Mouse (Mus musculus) right cerebral cortex, adult 2 months (tissue): ENCODE measurements around the gene Olfr954.

ENCODE experiments used
- DNase-seq, 2 experiments: peaks; one replicate each; pipeline ENCODE4 v3.0.0; 2021 to 2022; ENCODE audit warnings: low spot score in 2 of 2

Olfr954 gene

DNA sequence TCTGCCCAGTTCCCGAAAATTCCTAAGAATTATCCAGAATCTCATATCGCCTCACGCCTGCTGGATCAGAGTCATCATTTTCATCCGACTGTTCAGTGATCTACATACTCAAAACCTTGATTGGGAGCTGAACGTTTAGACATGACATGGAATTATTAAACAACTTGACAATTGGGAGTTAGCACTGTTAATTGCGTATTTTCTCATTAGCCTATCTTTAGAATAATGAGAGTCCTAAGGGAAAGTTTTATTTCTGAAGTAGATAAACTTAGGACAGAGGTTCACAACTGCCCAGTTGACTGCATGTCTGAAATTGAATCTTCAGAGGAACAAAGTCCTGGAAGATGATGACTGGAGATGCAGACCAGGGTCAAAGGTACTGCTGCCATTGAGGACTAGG, at the start of gene Olfr954:
Gene Olfr954, plus strand, starts transcription at position 301 of the 400 bp plus-strand sequence.
- no peak for DNase-seq

DNA sequence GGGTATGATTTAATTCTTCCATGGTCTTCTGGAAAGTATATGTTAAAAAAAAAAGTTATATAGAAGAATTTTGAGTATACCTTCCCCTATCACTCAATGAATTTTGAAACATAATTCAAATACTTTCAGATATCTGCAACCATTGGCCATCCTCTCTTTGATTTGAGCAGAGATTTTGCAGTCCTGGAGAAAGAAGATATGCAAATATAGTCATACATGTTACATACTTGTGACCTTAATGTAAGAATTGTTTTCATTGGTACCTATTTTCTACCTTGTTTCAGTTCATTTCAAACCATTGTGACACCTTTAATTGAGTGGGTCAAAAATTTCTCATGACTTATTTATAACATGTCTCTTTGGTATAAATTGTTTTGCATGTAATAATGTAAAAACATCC, 29.5 kb upstream of the Olfr954 start, which contains the start of gene Olfr952:
Gene Olfr952, minus strand, starts transcription at position 101 of the 400 bp plus-strand sequence.
- DNase-seq: no peak

DNA sequence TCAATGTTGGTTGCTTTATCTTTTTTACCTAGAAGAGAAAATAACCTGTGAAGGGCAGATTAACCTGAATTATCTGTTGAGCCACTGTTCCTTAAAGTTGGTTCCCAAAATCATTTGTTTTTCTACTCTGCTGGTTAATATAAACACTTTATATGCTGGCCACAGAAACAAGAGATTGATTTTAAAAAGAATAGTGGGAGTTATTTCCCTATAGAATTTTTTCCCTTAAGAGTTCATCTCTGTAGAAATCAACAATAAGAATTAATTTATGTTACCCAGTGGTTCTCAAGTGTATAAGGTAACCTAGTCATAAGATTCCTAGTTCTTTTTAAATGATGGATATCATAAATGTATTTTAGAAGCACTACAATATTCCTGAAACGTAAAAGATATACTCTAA, 15.3 kb downstream of the Olfr954 start, which contains the start of gene Olfr955:
Gene Olfr955, minus strand, starts transcription at position 101 of the 400 bp plus-strand sequence.
- no peak for DNase-seq

DNA sequence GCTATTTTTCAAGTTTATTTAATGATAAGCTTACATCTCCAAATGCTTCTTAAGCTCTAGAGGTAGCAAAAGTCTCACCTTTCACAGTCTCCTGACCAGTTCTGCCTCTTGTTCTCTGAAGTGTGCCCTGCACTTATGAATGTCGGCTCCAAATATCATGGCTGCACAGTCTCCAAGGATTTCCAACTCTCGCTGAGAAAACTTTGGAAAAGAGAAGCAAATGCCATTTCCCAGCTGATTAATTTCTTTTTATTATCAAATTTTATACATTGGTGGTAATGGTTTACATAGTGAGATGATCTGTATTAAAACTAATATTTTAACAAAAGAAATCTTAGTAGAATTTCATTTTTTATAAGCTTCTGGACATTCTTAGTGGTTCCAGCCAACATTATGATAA, 37.4 kb downstream of the Olfr954 start, which contains the start of gene Olfr44:
Gene Olfr44, minus strand, starts transcription at position 101 of the 400 bp plus-strand sequence.
- DNase-seq: no peak

DNA sequence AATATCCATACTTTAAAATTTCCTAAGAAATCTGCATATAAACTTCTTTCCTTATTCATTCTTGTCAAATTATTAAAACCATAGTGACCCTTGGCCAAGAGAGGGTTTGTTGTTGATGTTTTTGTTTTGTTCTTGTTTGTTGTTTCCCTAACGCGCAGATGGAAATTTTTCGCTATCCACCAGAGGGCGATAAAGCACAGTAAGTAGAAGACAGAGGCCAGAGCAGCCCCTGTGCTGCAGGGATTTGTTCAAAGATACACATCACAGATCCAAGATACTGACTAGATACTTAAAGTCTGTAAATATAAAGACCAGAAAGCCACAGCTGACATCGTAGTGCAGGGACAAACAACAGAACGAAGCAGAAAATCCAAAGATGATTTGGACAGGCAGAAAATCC, 52.5 kb downstream of the Olfr954 start:
- DNase-seq: peak; percentile 76 to 82

DNA sequence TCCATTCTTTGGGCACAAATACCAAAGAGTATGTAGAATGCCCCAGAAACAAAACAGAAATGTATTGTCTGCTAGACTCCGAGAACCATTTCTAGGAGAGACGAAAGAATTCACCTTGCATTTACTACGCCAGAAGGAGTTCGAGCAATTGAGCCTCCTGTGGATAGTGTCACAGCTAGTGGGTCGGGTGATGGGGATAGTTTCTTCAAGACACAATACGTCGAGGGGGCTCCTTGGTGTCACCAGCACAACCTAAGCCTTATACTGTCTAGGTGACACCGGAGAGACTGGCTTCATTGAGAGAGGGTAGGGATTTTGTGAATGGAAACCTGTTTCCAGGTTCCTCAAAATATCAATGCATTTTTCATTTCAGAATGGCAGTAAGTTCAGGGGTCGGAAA, 52.9 kb downstream of the Olfr954 start:
- no peak for DNase-seq
